8 mouse cellular contexts compared by ENCODE assay signal in genomic region chr13:43182465-43183201, GRCm38 (mm10). TPM values are rescaled to one million over a fixed set of nuclear protein-coding genes. Genes with fewer than 3 reads are reported as not detected.
DNase-seq lines count a peak whose midpoint lies in the region; ATAC-seq and TF ChIP-seq lines count a peak whose summit lies in the region.

No protein-coding gene starts in this region.

- no peaks in the 10 kb centered on the region for H3K9me3 ChIP-seq in ES-E14 (ENCODE audit: control insufficient read depth, insufficient read depth, low read depth, low read length)
- no peaks in the 10 kb centered on the region for H3K9me3 ChIP-seq in hindbrain, embryonic 12.5 days (replicated peaks)

- H3K4me1 ChIP-seq in ES-E14 (ENCODE audit: control insufficient read depth in 2 of 2, insufficient read depth in 2 of 2, low read length in 2 of 2, poor library complexity in 1 of 2): peaks cover 2 to 17% of the 10 kb centered on the region in 2 experiments; a peak in 2 of 4 replicates
- H3K4me1 ChIP-seq in hindbrain, embryonic 12.5 days: no peaks in the 10 kb centered on the region; the same call in 1 of the 2 replicates

- H3K36me3 ChIP-seq in ES-E14 (ENCODE audit: control insufficient read depth, insufficient read depth, low read length, poor library complexity, severe bottlenecking): no peaks in the 10 kb centered on the region
- no peaks in the 10 kb centered on the region for H3K36me3 ChIP-seq in hindbrain, embryonic 12.5 days

- 0 out of 2 replicates have a peak, but pooled peaks cover 4% of the 10 kb centered on the region for H3K27me3 ChIP-seq in hindbrain, embryonic 12.5 days

- in situ Hi-C loops in ES-E14 (cut with MboI; ENCODE audit: low sequenced_read_pairs in 2 of 2, unreplicated experiment in 2 of 2): loop anchor here in 1 of 2 experiments (10.0 kb wide), 1 partner anchor 132 kb away; no protein-coding TSS in a partner anchor

- DNase-seq in ES-E14 (ENCODE audit: low read depth, low spot score): no peak
- peak; percentile 67 for DNase-seq in cerebellum, adult 11-12 months
- peak; percentile 87 for DNase-seq in forelimb bud, embryonic 11.5 days (ENCODE audit: low read depth, low spot score)
- peak; percentile 87 to 92 for DNase-seq in layer of hippocampus, postnatal 14 days (ENCODE audit: low spot score in 2 of 2)
- DNase-seq in lung, postnatal 14 days: peak; percentile 91
- DNase-seq in retina, embryonic 14.5 days (ENCODE audit: low spot score): peak; percentile 94
- DNase-seq in thymus, postnatal 36 days: peak; percentile 71 to 75

- ATAC-seq in hindbrain, embryonic 12.5 days (ENCODE audit: low FRiP score): peak; percentile 54; the same call in 1 of the 2 replicates

- peak overlapping the region; percentile 0; the same call in 1 of the 2 replicates for H3K27ac ChIP-seq in ES-E14 (ENCODE audit: insufficient read depth, low read depth, low read length, poor library complexity, severe bottlenecking)
- no peak overlapping the region for H3K27ac ChIP-seq in hindbrain, embryonic 12.5 days

- no peak overlapping the region; the same call in 1 of the 2 replicates for H3K9ac ChIP-seq in ES-E14 (ENCODE audit: insufficient read depth, low read depth, low read length, poor library complexity, severe bottlenecking)
- H3K9ac ChIP-seq in hindbrain, embryonic 12.5 days: 0 out of 2 replicates have a peak overlapping the region, but pooled peaks have one; percentile 0

- H3K4me2 ChIP-seq in hindbrain, embryonic 12.5 days (replicated peaks): peak overlapping the region; percentile 41

- H3K4me3 ChIP-seq in ES-E14 (ENCODE audit: insufficient read depth in 1 of 2, low read depth in 1 of 2, low read length in 2 of 2, poor library complexity in 1 of 2, severe bottlenecking in 1 of 2): peak overlapping the region; percentile 7 to 36; a peak in 2 of 4 replicates
- no peak overlapping the region for H3K4me3 ChIP-seq in hindbrain, embryonic 12.5 days

- 18% methylated on average over 14 of the region's 14 CpGs for WGBS in hindbrain, embryonic 12.5 days

TF ChIP-seq in ES-E14, 5 proteins besides CTCF, POLR2A, EP300 and RAD21:
- TF ChIP-seq MAFK (IDR thresholded peaks at IDR 0.05; ENCODE audit: insufficient read depth, low read depth, low read length) (no peak), ZC3H11A (IDR thresholded peaks at IDR 0.05; ENCODE audit: borderline replicate concordance, low read depth, low read length) (0 out of 2 replicates have a peak, but pooled peaks have one; percentile 53)

RNA-seq across cellular contexts. Expression of gene Tbc1d7, which starts 11.3 kb away (rescaled TPM):
- total RNA-seq in ES-E14 (2012; rRNA removed): 11.3 and 11.7 TPM in 2 replicates
- polyA plus RNA-seq in hindbrain, embryonic 12.5 days (2016; fragmentation: Nextera tagmentation; extraction: Ambion mirVana): 73.2 and 74.9 TPM in 2 replicates
- total RNA-seq in layer of hippocampus, postnatal 14 days (2021): 10 to 100 TPM; 33.5 to 40.2 TPM
